Mouse (Mus musculus) heart, adult 2 months (tissue): ENCODE measurements around the gene Dync1li1.

Source experiments
- CTCF ChIP-seq: fragments of 200-600 bp; IDR thresholded peaks from 2 replicates; pipeline ENCODE4 v1.8.1; 2022; ENCODE audit warnings: antibody characterized with exemption, mild to moderate bottlenecking, moderate library complexity
- POLR2A ChIP-seq: fragments of 200-500 bp; IDR thresholded peaks from 2 replicates; pipeline ENCODE4 v1.6.1; 2011; ENCODE audit warnings: mild to moderate bottlenecking, low read depth, low read length, control low read depth; ENCODE audit not compliant: insufficient read depth

DNA sequence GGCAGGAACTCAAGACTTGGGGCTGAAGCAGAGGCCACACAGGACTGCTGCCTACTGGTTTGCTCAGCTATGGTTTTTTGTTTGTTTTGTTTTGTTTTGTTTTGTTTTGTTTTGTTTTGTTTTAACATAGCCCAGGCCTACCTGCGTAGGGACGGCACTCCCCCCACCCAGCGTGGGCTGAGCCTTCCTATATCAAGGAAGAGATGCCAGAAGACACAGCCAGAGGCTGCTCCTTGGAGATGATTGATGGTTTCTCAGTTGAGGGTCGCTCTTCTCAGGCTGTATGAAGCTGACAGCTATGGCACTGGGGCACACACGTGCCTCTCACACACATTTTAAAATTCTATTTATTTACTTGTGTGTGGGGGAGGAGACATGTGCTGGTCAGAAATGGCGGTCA, 27.6 kb upstream of the Dync1li1 start:
- TF ChIP-seq CTCF (no peak), POLR2A (no peak)
